Mouse (Mus musculus): ENCODE measurements around the gene Vwa1. TPM values are rescaled to one million over a fixed set of nuclear protein-coding genes. Genes with fewer than 3 reads are reported as not detected.
"Not testable (repeated sequence)": the region's sequence is repeated elsewhere in the genome, so short reads cannot be mapped to it uniquely, and the experiment has no call there.

Vwa1 gene
- total and polyA plus RNA-seq, 3 experiments, result 0.09 to 1.0 (median 0.68) TPM

- no peak overlapping the region for H3K4me3 ChIP-seq (ENCODE audit: low read depth, low read length)
- peaks cover 13% of the 10 kb centered on the region for H3K4me1 ChIP-seq (ENCODE audit: insufficient read depth, low read depth, low read length)
- no peak for TF ChIP-seq POLR2AphosphoS5 (IDR thresholded peaks at IDR 0.05; ENCODE audit: insufficient replicate concordance, low read depth, low read length)
- no peak for TF ChIP-seq GATA1 (IDR thresholded peaks at IDR 0.05; ENCODE audit: borderline replicate concordance, low read length)
- TF ChIP-seq GATA2 (IDR thresholded peaks at IDR 0.05; ENCODE audit: borderline replicate concordance, low read depth, low read length), result no peak
- TF ChIP-seq TAL1 (conservative IDR thresholded peaks at IDR 0.05; ENCODE audit: low read depth, low read length), result no peak
- no peak for TF ChIP-seq CTCF (IDR thresholded peaks at IDR 0.05; ENCODE audit: low read depth, low read length)
- peaks cover 44% of the 10 kb centered on the region for H3K27me3 ChIP-seq (ENCODE audit: insufficient read depth, low read length)
- DNase-seq (ENCODE audit: low spot score) (no peak), ATAC-seq (ENCODE audit: extremely low read depth, insufficient number of reproducible peaks, low FRiP score, poor library complexity, severe bottlenecking) (no peak)
- no peaks in the 10 kb centered on the region for H3K9me3 ChIP-seq (replicated peaks)
- H3K36me3 ChIP-seq (replicated peaks), result no peaks in the 10 kb centered on the region
These were observed 16.2 kb upstream of the Vwa1 start for GRCm38 (mm10) chr4:155790650-155791161.

GRCm38 (mm10) chr4:155790021-155790489, 15.6 kb upstream of the Vwa1 start, which contains the start of gene Ankrd65:
TSS of gene Ankrd65 (plus strand) at chr4:155790439.
- DNase-seq (ENCODE audit: low spot score) (no peak), ATAC-seq (ENCODE audit: extremely low read depth, insufficient number of reproducible peaks, low FRiP score, poor library complexity, severe bottlenecking) (no peak)
- TF ChIP-seq CTCF (IDR thresholded peaks at IDR 0.05; ENCODE audit: low read depth, low read length), result no peak
- no peak for TF ChIP-seq POLR2AphosphoS5 (IDR thresholded peaks at IDR 0.05; ENCODE audit: insufficient replicate concordance, low read depth, low read length)
- TF ChIP-seq GATA2 (IDR thresholded peaks at IDR 0.05; ENCODE audit: borderline replicate concordance, low read depth, low read length), result no peak
- TF ChIP-seq TAL1 (conservative IDR thresholded peaks at IDR 0.05; ENCODE audit: low read depth, low read length), result no peak
- TF ChIP-seq GATA1 (IDR thresholded peaks at IDR 0.05; ENCODE audit: borderline replicate concordance, low read length), result no peak
- Histone ChIP-seq H3K36me3 (replicated peaks) (no peaks in the 10 kb centered on the region), H3K4me3 (ENCODE audit: low read depth, low read length) (no peak within 1 kb of the TSS), H3K4me1 (ENCODE audit: insufficient read depth, low read depth, low read length) (peaks cover 19% of the 10 kb centered on the region), H3K9me3 (replicated peaks) (no peaks in the 10 kb centered on the region), H3K27me3 (ENCODE audit: insufficient read depth, low read length) (peaks cover 48% of the 10 kb centered on the region)

- ATAC-seq (ENCODE audit: extremely low read depth, insufficient number of reproducible peaks, low FRiP score, poor library complexity, severe bottlenecking); DNase-seq (ENCODE audit: low spot score); H3K4me3 ChIP-seq (ENCODE audit: low read depth, low read length); H3K9me3 ChIP-seq (replicated peaks); H3K36me3 ChIP-seq (replicated peaks): not testable (repeated sequence)
- H3K4me1 ChIP-seq (ENCODE audit: insufficient read depth, low read depth, low read length), result peaks cover 31% of the 10 kb centered on the region
- peaks cover 50% of the 10 kb centered on the region for H3K27me3 ChIP-seq (ENCODE audit: insufficient read depth, low read length)
These were observed 14.3 kb upstream of the Vwa1 start for GRCm38 (mm10) chr4:155788833-155789232.

- Histone ChIP-seq H3K36me3 (replicated peaks) (no peaks in the 10 kb centered on the region), H3K9me3 (replicated peaks) (no peaks in the 10 kb centered on the region), H3K4me1 (ENCODE audit: insufficient read depth, low read depth, low read length) (peaks cover 35% of the 10 kb centered on the region), H3K27me3 (ENCODE audit: insufficient read depth, low read length) (peaks cover 53% of the 10 kb centered on the region), H3K4me3 (ENCODE audit: low read depth, low read length) (no peak overlapping the region)
- ATAC-seq (ENCODE audit: extremely low read depth, insufficient number of reproducible peaks, low FRiP score, poor library complexity, severe bottlenecking), result no peak
- DNase-seq (ENCODE audit: low spot score), result no peak
- no peak for TF ChIP-seq CTCF (IDR thresholded peaks at IDR 0.05; ENCODE audit: low read depth, low read length)
- TF ChIP-seq TAL1 (conservative IDR thresholded peaks at IDR 0.05; ENCODE audit: low read depth, low read length), result no peak
- TF ChIP-seq GATA2 (IDR thresholded peaks at IDR 0.05; ENCODE audit: borderline replicate concordance, low read depth, low read length), result no peak
- TF ChIP-seq GATA1 (IDR thresholded peaks at IDR 0.05; ENCODE audit: borderline replicate concordance, low read length), result no peak
- TF ChIP-seq POLR2AphosphoS5 (IDR thresholded peaks at IDR 0.05; ENCODE audit: insufficient replicate concordance, low read depth, low read length), result no peak
These were observed 13.8 kb upstream of the Vwa1 start for GRCm38 (mm10) chr4:155788300-155788699.

- Histone ChIP-seq H3K4me1 (ENCODE audit: insufficient read depth, low read depth, low read length) (peaks cover 31% of the 10 kb centered on the region), H3K4me3 (ENCODE audit: low read depth, low read length) (peak within 1 kb of the TSS; percentile 76), H3K36me3 (replicated peaks) (no peaks in the 10 kb centered on the region), H3K9me3 (replicated peaks) (no peaks in the 10 kb centered on the region), H3K27me3 (ENCODE audit: insufficient read depth, low read length) (peaks cover 46% of the 10 kb centered on the region)
- TF ChIP-seq POLR2AphosphoS5 (IDR thresholded peaks at IDR 0.05; ENCODE audit: insufficient replicate concordance, low read depth, low read length) (no peak), CTCF (IDR thresholded peaks at IDR 0.05; ENCODE audit: low read depth, low read length) (0 out of 2 replicates have a peak, but pooled peaks have one; percentile 19)
- no peak for DNase-seq (ENCODE audit: low spot score)
- ATAC-seq (ENCODE audit: extremely low read depth, insufficient number of reproducible peaks, low FRiP score, poor library complexity, severe bottlenecking), result peak; percentile 48; the same call in 1 of the 2 replicates
These were observed 11.3 kb upstream of the Vwa1 start, which contains the start of gene Tmem88b for GRCm38 (mm10) chr4:155785819-155786218. TSS of gene Tmem88b (minus strand) at chr4:155785874.

GRCm38 (mm10) chr4:155785246-155785645, 10.7 kb upstream of the Vwa1 start:
- H3K4me3 ChIP-seq (ENCODE audit: low read depth, low read length), result no peak overlapping the region
- peaks cover 43% of the 10 kb centered on the region for H3K27me3 ChIP-seq (ENCODE audit: insufficient read depth, low read length)
- no peaks in the 10 kb centered on the region for H3K9me3 ChIP-seq (replicated peaks)
- ATAC-seq (ENCODE audit: extremely low read depth, insufficient number of reproducible peaks, low FRiP score, poor library complexity, severe bottlenecking), result no peak
- no peaks in the 10 kb centered on the region for H3K36me3 ChIP-seq (replicated peaks)
- TF ChIP-seq TAL1 (conservative IDR thresholded peaks at IDR 0.05; ENCODE audit: low read depth, low read length) (no peak), GATA2 (IDR thresholded peaks at IDR 0.05; ENCODE audit: borderline replicate concordance, low read depth, low read length) (no peak), POLR2AphosphoS5 (IDR thresholded peaks at IDR 0.05; ENCODE audit: insufficient replicate concordance, low read depth, low read length) (no peak), CTCF (IDR thresholded peaks at IDR 0.05; ENCODE audit: low read depth, low read length) (no peak), GATA1 (IDR thresholded peaks at IDR 0.05; ENCODE audit: borderline replicate concordance, low read length) (no peak)
- no peak for DNase-seq (ENCODE audit: low spot score)
- peaks cover 31% of the 10 kb centered on the region for H3K4me1 ChIP-seq (ENCODE audit: insufficient read depth, low read depth, low read length)

Measured in G1E (cell line).